Mouse (Mus musculus) stomach, adult 2 months (tissue): ENCODE measurements around the gene Hddc3. TPM values are rescaled to one million over a fixed set of nuclear protein-coding genes. Genes with fewer than 3 reads are reported as not detected.

Source experiments
- polyA plus RNA-seq: library from polyadenylated mRNA; depleted of rRNA; stranded (reverse); fragments of >200 nt; gene quantifications from 2 replicates; pipeline ENCODE4 v1.2.3, GENCODE M21; 2012; rRNA removed

The Hddc3 gene
- polyA plus RNA-seq = 7.8 and 8.3 TPM in 2 replicates

GRCm38 (mm10) chr7:80342858-80343257 lies at the start of gene Hddc3:
Gene Hddc3, plus strand, starts transcription at chr7:80343104.

DNA sequence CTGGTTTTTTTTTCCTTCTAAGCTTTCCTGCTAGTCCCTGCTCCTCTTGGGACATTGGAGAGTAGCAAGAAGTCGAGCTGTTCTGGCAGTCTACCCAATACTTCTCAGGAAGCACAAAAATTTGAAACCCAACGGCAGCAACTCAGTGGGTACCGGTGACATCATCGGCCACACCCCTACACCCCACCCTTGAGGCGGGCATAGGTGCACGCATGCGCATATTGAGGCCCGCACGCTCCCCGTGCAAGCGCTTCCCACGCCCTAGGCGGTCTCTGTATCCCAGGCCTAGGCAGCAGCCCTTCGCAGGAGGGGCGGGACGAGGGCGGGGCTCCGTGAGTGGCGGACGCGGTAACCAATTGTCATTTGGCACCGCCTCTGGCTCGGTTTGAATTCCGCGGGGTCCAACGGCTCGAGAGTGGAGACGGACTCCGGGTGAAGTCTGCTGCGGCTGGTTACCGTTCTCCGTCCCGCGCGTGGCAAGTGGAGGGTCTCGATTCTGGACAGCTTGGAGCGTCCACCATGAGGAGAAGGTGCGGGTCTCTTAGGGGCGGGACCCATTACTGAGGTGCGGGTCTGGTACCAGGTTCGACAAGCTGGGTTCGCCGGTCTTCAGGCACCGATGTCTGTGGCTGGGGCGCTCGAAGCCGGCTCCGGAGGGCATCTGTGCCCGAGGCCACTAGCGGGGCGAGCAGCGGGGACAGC lies 48.7 kb upstream of the Hddc3 start, which contains the start of gene Prc1:
Gene Prc1 (plus strand): TSS at position 389 of the 702 bp plus-strand sequence.

GRCm38 (mm10) chr7:80324043-80324815 lies 18.7 kb upstream of the Hddc3 start, which contains the start of gene Rccd1:
Gene Rccd1, minus strand, starts transcription at chr7:80324454.

GRCm38 (mm10) chr7:80340793-80341192 lies 2.1 kb upstream of the Hddc3 start, which contains the start of gene Unc45a:
Gene Unc45a, minus strand, starts transcription at chr7:80341005.

GRCm38 (mm10) chr7:80371041-80371751 lies 28.3 kb downstream of the Hddc3 start, which contains the start of gene Man2a2:
Gene Man2a2, minus strand, starts transcription at chr7:80371375.

DNA sequence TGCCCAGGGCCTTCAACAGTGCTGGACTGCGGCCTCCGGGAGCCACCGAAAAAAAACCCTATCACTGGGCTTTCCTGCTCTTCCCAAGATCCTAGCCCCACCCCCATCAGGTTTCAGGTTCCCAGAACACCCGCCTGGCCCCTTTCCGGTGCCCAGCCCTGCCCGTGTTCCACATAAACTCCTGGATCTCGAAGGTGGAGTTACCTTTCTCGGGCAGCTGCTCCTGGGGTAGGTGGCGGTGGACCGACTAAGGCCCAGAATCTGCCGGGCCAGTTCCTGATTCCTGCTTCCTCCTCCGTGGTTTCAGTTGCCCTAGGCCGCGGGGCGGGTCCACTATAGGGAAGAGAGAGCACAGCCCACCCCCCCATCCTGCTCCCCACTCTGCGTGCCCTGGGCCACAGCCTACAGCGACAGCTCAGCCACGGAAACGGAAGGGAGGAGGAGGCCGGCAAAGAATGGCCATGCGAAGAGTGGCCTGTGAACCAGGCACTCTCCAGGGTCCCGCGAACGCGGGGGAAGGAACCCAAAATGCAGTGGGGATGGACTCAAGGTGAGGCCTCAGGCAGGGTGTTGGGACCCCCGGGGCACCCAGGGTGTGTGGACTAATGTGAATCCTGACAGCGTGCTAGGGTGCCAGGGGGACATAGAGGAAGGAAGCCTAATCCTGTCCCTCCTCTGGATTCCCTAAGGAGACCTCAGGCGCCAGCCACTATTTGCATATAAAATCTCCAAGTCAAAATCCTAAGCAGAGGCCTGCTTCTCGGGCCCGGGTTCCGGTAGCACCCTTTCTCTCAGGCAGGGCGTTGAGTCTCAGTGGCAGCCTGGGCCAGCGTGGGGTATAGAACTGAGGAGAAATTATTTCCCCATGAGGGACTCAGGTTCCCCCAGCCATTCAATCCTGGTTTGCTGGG lies 45.0 kb downstream of the Hddc3 start, which contains the start of gene Fes:
Gene Fes (minus strand): TSS at position 314 of the 911 bp plus-strand sequence.

Other genes starting within 250 kb of the Hddc3 start
- 80.6 and 95.4 TPM in 2 replicates for gene Idh2, start 227.7 kb upstream of the Hddc3 start, polyA plus RNA-seq
- 28.8 and 30.4 TPM in 2 replicates for gene Sema4b, start 156.3 kb upstream of the Hddc3 start, polyA plus RNA-seq
- 213 and 281 TPM in 2 replicates for gene Cib1, start 110.3 kb upstream of the Hddc3 start, polyA plus RNA-seq
- gene Gdpgp1, start 110.2 kb upstream of the Hddc3 start, polyA plus RNA-seq = 1.6 and 2.6 TPM in 2 replicates
- gene Ttll13, start 96.7 kb upstream of the Hddc3 start, polyA plus RNA-seq = 0.06 and 0.09 TPM in 2 replicates
- 6.5 and 9.0 TPM in 2 replicates for gene Ngrn, start 81.9 kb upstream of the Hddc3 start, polyA plus RNA-seq
- 2.2 and 5.1 TPM in 2 replicates for gene Vps33b, start 73.5 kb upstream of the Hddc3 start, polyA plus RNA-seq
- gene Prc1, start 48.7 kb upstream of the Hddc3 start, polyA plus RNA-seq = 3.4 and 4.5 TPM in 2 replicates
- gene Rccd1, start 18.6 kb upstream of the Hddc3 start, polyA plus RNA-seq = 3.5 and 3.6 TPM in 2 replicates
- gene Unc45a, start 2.1 kb upstream of the Hddc3 start, polyA plus RNA-seq = 41.4 and 45.6 TPM in 2 replicates
- gene Man2a2, start 28.3 kb downstream of the Hddc3 start, polyA plus RNA-seq = 23.3 and 27.7 TPM in 2 replicates
- gene Fes, start 44.8 kb downstream of the Hddc3 start, polyA plus RNA-seq = 27.2 and 33.1 TPM in 2 replicates
- 497 and 619 TPM in 2 replicates for gene Furin, start 62.3 kb downstream of the Hddc3 start, polyA plus RNA-seq
- 0.19 and 0.91 TPM in 2 replicates for gene Blm, start 192.0 kb downstream of the Hddc3 start, polyA plus RNA-seq